In the genomic region with DNA sequence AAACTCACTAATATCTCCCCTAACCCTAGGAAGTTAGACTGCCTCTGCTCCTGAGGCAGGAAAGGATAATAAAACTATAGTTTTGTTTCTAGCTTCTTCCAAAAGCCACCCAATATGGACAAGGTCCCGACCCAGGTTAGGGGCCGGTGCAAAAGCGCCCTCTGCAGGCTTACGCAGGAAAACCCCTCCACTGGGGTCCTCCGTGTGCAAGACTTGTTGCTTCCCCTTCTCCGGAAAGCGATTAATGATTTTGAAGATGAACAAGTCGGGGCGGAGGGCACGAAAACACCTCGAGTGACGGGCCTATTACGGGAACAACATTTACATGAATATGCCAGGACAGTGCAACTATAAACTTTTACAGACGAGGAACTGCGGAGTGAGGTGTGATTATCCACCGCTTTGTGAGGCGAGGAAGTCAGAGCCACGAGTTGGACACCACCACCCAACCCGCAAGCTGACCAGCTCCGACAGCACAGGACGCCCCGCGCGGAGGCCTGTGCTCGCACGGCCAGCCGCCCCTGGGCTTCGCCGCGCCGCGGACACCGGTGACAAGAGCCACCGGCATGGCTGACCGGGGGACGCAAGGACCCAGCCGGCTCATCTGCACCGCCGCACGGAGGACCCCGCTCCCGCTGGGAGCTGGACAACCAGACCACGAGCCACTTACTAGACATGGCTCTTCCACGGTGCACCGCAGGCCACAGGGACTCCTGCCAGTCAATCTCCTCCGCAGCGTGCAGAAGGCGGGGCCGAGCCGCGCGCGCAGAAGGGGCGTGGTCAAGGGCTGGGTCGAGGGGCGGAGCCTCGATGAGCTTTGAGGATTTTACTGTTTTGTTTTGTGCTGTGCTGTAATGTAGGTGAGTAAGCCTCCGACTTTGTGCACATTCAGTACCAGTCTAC, we compare ENCODE assay signal across 8 mouse cellular contexts. TPM values are rescaled to one million over a fixed set of nuclear protein-coding genes. Genes with fewer than 3 reads are reported as not detected.
DNase-seq lines count a peak whose midpoint lies in the region; ATAC-seq lines count a peak whose summit lies in the region.

A gene (minus strand): TSS at position 731 of the 903 bp plus-strand sequence.

- H3K4me1 ChIP-seq in megakaryocyte, embryonic 14.5 days = peaks cover 46% of the 10 kb centered on the region

- peaks cover 69% of the 10 kb centered on the region for H3K36me3 ChIP-seq in megakaryocyte, embryonic 14.5 days (replicated peaks; ENCODE audit: low read length)

- H3K27me3 ChIP-seq in megakaryocyte, embryonic 14.5 days (replicated peaks) = no peaks in the 10 kb centered on the region

- peak; percentile 93 for DNase-seq in ZHBTc4 (ENCODE audit: low read depth, low spot score)
- DNase-seq in gastrocnemius, adult 8-10 months (ENCODE audit: low spot score in 2 of 2) = peak; percentile 88 to 90
- DNase-seq in hindlimb bud, embryonic 11.5 days (ENCODE audit: extremely low spot score, low read depth, low spot score) = peak; percentile 56
- DNase-seq in left cerebral cortex, adult 8-10 months (ENCODE audit: low spot score in 2 of 2) = peak; percentile 86 to 87
- DNase-seq in right cerebral cortex, postnatal 10 days (ENCODE audit: low spot score in 2 of 2) = peak; percentile 94 to 95
- peak; percentile 98 for DNase-seq in urinary bladder, postnatal 25 days (ENCODE audit: low spot score)

- H3K9me3 ChIP-seq in megakaryocyte, embryonic 14.5 days = no peaks in the 10 kb centered on the region

- ATAC-seq in common myeloid progenitor, adult 5-6 weeks (replicated peaks; ENCODE audit: low read depth, poor library complexity, severe bottlenecking) = peak; percentile 95

- peak within 1 kb of the TSS; percentile 98 for H3K4me3 ChIP-seq in megakaryocyte, embryonic 14.5 days (replicated peaks)

RNA-seq across cellular contexts. Expression of the gene that starts here (rescaled TPM):
- total RNA-seq in common myeloid progenitor, adult 5-6 weeks (2017) = 33.5 and 37.7 TPM in 2 replicates
- 10 to 100 TPM; 19.5 to 26.0 (median 22.4) TPM for total RNA-seq in gastrocnemius, adult 8-10 months (2022)
- total RNA-seq in left cerebral cortex, adult 8-10 months (2022) = 10 to 100 TPM; 11.4 to 16.4 (median 14.9) TPM
- polyA plus RNA-seq in megakaryocyte, embryonic 14.5 days (2012; ENCODE audit: insufficient read depth, low replicate concordance) = 5.7 TPM in 1 of 2 replicates, not detected in the other

Comparison
In these comparisons a context has a peak if more than half of its experiments do, and no peak if none do; other contexts are left out.
1. Peak in every context shown above with its lines: DNase-seq, ATAC-seq and H3K4me3 ChIP-seq.